Mouse (Mus musculus): ENCODE results near the gene Ndufa11.

Gene Ndufa11

DNA sequence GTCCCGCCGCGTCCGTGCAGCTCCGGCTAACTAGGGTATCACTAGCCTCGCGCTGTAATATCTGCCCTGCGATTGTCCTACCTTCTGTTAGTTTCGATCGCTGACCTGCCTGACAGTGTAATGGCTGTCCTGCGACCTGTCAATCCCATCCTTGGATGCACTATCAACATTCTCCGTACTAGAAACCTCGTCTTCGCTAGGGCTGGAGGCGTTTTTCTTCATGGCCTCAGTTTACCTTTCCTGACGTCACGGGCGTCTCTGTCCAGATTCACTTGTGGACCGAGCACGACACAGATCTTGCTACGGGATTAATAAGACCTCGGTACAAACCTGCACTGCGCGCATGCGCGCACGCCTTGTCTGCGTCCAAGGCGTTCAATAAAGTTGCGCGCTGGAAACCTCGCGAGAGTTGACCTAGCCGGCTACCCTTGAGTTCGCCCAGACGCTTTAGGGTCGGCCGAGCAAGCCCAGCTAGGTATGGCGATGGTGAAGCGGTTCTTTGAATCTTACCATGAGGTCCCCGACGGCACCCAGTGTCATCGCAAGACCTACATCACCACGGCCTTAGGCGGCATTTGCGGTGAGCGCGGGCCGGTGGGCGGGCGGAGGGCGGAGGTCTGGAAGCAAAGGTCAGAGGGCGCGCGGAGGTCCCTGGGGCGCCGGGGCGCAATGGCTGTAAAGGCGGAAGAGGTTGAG is at the start of gene Ndufa11, which contains the start of gene Vmac:
Gene Ndufa11 (plus strand): TSS at position 405 of the 696 bp plus-strand sequence.
Gene Vmac (minus strand): TSS at position 660 of the 696 bp plus-strand sequence.
- DNase-seq (ENCODE audit: low read depth), result peak; percentile 98

DNA sequence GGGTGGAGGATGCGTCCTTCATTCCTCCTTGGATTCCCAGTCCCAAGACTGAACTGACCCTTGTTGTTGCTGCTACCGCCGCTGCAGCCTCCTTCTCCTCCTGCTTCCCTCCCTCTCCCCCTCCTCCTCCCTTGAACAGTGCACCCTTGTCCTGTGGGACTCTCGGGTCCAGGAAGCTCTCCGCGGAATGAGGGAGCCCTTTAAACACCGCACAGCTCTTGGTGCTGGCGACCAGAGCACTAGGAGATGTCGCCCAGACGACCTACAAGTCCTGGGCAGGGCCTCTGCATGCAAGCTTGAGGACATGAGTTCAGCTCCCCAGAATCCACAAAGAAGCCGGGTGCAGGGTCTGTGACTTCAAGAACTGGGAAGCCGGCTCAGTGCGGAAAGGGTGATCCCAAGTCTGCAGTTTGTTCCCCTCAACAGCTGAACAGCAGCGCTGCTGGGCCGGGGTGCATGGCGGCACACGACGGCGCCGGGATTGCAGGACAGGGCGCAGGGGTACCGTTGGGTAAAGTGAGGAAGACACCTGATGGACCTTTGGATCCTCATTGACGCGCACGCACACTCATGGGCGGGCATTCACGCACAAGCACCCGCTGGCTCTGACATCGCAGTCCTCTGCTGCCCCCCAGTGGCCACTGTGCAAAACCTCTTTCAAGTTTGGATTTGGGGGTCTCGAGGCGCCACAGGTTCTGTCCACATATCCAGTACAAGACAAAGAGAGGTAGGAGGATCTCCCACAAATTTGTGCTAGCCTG is 49.0 kb upstream of the Ndufa11 start:
- no peak for DNase-seq (ENCODE audit: low read depth)

DNA sequence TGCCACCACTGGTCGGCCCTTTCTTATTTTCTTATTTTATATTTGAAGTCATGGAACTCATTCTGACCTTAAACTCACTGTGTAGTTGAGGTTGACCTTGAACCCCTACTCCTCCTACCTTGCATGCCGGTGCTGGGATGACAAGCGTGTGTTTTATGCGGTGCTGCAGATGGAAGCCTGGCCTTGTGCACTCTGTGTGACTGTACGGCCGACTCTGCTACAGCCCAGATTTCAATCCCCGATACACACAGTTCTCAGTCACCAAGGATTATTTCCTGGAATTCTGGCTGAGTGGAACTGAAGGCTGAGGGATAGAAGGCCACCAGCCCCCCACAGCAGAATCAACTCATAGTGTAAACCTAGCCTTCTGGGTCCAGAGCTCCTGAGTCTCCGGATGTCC is 47.8 kb upstream of the Ndufa11 start:
- no peak for DNase-seq (ENCODE audit: low read depth)

DNA sequence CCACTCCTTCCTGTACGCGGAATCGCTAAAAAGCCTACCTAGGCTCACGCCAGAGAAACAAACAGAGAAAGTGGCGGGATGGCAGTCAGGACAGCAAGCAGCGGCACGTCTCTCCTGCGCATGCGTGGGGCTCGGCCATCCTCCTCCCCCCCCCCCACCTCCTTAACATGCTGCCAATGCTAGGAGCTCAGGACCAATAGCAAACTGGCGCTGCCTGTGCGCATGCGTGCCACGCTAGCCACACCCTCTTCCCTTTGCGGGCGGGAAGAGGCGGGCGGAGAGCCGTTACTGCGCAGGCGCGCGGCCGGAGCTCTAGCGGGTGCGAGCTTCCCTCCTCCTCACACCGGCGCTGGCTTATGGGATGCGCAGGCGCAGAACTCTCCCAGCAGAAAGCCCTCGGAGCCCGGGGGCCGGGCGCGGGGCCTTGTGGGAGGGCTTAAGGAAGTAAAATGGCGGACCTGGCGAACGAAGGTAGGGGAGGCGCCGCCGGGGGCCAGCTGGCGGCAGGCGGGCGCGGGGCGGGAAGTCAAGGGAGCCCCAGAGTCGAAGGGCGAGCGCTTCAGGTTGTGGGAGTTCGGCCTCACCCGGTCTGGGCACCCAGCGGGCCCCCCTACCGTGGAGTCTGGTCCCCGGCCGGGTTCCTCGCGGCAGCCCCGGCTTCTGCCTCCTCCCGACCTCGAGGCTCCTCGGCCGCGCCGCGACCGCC is 44.5 kb upstream of the Ndufa11 start, which contains the start of gene Ranbp3:
Gene Ranbp3 (plus strand): TSS at position 354 of the 706 bp plus-strand sequence.
- peak; percentile 98 for DNase-seq (ENCODE audit: low read depth)

DNA sequence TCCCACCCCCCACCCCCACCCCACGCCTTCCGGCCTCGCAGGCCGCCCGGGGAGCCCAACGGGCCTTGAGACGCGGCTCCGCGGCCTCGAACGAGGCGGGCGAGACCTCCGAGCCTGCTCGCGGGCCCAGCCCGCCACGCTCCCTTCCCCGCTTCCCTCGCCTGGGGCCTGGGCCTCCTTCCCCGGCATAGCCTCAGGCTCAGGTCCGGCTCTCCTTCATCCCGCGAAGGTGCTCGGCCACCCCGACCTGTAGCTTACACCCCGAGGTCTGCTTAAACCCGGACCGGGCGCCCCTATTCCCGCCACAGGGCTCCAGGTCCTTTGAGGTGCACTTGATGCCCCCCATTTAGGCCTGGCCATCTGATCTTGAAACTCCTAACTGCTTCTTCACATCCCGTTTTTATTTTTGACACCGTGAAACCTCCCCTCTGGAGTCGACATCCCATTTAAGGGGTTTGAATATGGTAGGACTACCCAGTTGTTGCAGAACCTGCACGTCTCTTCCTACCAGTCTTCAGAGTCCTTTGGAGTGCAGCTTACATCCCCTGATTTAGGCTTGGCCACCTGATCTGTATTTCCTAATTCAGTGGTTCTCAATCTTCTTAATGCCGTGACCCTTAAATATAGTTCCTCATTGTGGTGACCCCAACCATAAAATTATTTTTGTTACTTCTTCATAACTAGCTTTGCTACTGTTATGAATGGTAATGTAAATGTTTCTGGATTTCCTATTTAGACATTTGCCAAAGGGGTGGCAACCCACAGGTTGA is 43.7 kb upstream of the Ndufa11 start:
- DNase-seq (ENCODE audit: low read depth), result no peak

DNA sequence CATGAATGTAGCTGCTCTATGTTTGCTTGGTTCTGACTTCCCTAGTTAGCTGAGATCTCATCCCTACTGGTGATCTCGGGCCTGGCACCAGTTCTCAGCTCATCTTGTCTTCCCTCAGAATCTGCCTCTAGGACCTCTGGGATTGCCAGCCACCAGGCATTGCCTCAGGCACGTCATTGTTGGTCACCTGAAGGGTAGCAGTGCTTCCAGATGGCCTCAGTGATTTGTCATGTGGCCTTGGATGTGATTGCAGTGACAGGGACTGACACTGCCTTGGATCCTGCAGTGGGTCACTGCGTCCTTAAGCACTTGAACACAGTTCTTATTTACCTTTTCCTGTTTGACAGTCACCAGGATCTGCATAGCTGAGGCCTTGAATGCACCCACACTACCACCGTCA is 35.8 kb upstream of the Ndufa11 start:
- no peak for DNase-seq (ENCODE audit: low read depth)

DNA sequence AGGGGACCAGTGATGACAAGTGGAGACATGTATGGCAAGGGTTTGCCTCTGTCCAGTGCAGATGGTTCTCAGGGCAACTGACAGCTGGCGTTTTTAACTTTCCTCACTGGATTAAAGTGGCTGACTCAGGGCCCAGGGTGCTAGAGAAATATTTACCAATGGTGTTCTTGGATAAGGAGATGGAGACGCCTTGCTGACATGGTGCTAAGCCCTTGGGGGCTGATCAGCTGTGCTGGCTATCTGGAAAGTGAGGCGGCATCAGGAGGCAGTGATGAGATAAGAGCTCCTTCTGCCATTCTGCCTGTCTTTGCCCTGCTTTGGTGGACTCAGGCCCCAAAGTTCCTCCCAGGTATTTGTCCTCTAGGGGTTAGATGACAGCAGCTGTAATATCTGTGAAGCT is 34.7 kb upstream of the Ndufa11 start:
- DNase-seq (ENCODE audit: low read depth), result no peak

DNA sequence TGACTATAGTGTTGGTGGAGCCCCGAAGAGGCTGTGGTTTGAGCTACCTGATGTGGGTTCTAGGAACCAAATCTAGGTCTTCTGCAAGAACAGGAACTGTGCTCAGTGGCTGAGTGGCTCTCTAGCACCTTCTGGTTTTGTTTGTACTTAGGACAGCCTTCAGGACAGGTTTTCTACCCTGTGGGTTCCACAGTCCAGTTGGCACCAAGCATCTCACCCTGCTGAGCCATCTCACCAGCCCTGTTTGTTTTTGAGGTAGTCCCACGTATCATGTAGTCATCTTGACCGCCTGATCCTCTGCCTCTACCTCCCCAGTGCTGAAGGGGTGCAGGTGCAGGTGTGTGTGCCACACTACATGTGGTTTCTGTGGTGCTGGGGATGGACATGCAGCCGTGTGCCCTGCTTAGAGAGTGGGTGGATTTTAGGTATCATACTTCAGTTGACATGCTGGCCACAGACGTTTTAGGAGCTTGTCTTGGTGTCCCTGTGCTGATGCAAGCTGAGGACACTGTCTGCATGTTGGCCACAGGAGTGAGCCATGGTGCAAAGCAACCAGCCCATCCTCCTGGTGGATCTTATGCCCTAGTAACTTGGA is 33.9 kb upstream of the Ndufa11 start:
- no peak for DNase-seq (ENCODE audit: low read depth)

DNA sequence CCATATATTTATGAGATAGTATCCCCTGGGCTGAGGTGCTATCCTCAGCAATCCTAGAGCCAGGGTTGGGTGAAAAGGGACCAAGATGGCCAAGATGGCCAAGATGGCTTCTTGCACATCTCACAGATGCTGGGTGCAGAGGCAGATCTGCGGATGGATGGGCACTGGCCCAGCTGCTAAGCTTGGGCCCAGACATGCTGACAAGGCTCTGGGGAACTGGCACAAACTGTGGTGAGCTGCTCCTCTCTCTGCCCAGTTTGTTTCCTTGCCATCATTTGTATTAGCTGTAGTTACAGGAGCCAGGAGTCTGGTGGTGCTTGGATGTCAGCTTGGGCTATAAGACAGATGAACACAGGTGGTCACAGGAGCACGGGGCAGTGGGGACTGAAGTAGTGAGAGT is 32.9 kb upstream of the Ndufa11 start:
- no peak for DNase-seq (ENCODE audit: low read depth)

DNA sequence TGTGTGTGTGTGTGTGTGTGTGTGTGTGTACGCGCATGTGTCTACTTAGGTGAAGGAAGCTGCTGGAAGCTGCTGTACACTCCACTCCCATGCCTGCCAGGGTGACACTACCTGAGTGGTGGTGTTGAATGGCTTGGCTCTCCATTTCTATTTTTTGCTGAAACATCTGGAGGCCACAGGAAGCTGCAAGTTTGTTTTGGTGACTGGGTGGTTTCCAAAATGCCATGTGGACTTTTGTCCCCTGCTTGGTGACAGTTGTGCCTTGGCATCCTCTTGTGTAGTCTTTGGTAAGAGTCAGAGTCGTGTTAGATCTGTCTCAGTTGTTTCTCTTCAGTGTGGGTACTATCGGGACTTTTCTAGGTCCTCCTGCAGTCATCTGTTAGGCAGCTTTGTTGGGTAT is 30.8 kb upstream of the Ndufa11 start:
- DNase-seq (ENCODE audit: low read depth), result no peak

DNA sequence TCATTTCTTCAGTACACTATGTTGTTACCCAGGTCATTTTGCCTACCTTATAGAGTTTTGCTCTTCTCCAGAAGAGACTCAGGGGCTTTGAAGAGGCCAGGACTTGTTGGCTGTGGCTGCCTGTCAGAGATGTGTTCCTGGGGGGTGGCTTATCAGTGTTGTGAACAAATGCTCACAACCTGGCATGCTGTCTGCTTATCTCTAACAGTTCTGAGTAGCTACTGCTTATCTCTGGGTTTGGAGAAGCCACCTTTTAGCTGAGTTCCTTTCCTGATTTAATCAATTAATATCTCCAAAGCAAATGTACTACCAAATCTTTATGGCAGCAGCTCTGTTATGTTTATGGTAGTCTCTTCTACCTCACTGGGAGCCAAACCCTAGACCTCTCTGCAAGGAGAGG is 29.5 kb upstream of the Ndufa11 start:
- peak; percentile 60 for DNase-seq (ENCODE audit: low read depth)

DNA sequence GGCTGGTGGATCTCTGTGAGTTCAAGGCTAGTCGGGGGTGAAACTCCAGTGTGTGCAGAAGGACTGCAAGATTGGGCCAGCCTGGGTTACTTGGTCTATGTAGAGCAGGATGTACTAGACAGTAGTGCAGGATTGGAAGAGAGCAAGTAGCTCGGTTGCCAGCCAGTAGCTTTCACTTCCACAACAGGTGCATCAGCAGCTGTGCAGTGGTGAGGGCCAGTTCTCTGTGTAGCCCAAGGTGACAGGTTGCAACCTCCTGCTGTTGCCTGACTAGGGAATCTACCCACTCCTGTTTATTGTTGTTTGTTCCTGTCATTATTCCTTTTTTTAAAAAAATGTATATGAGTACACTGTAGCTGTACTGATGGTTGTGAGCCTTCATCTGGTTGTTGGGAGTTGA is 28.9 kb upstream of the Ndufa11 start:
- no peak for DNase-seq (ENCODE audit: low read depth)

DNA sequence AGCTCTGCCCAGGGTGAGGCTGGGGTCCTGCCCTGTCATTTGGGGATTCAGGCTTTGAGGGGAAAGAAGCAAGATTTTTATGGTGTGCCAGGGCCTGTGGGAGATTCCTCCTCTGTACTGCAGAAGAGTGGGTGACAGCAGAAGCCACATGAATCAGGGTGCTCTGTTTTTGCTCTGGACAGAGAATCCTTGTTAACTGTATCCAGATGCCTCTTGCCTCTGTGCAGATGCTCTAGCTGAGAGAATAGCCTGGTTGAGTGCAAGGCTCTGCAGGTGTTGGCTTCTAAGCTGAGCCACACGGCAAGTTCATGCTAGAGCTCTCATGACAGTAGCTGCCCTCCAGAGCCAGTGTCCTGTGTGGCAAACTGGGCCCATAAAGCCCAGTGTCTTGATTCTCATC is 24.2 kb upstream of the Ndufa11 start:
- DNase-seq (ENCODE audit: low read depth), result no peak

DNA sequence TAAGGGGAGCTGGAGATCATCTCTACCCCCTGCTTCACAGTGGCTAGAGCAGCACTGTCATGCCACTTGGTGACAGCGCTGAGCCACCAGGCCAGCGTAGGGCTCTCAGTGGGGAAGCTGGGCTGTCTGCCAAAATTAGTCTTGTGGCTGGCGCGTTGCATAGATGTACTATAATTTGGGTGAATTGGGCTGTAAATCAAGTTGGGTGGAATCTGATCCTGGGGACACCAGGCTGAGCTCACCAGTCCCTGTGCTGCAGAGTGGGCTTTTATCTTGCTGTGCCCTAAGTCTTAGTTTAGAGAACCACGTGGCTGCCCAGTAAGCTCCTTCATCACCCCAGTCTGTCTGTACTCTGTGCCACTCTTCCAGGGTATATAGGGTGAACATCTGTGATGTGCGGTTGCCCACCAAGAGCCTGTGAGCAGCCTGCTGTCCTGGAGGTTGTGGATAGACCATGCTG is 23.7 kb upstream of the Ndufa11 start:
- DNase-seq (ENCODE audit: low read depth), result no peak

DNA sequence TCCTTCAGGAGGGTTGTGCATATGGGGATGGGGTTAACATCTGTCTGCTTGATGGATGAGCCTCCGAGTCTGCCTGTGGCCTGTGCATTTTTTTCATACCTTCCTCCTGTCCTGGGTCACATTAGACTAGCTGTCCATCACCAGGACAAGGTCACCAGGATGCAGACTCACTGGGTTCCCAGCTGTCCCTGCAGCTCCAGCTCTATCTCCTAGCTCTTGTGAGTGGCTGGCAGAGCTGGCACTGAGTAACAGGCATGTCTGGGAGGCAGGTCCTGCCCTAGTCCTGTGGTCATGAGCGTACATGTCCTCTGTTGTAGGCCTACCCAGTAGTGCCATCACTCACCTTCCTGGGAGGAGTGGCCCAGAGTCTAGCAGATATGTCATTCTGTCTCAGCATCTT is 17.1 kb upstream of the Ndufa11 start:
- no peak for DNase-seq (ENCODE audit: low read depth)

DNA sequence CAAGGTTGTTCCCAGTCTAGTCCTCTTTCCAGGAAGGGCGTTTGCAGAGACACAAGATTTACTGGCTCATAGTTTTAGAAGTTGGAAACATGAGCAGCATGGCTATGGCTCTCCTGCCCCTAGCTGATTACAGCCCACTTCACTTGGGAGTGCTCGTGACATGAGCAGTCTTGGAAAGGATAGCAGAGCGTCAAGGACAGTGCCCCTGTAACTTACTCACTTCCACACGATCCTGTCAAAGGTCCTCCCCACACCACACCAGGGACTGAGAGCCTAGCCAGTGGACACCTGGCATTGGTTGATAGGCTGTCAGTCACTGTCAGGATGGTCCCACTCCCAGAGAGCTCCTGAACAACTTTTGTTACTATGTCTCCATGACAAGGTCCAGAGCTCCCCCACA is 14.5 kb upstream of the Ndufa11 start:
- no peak for DNase-seq (ENCODE audit: low read depth)

DNA sequence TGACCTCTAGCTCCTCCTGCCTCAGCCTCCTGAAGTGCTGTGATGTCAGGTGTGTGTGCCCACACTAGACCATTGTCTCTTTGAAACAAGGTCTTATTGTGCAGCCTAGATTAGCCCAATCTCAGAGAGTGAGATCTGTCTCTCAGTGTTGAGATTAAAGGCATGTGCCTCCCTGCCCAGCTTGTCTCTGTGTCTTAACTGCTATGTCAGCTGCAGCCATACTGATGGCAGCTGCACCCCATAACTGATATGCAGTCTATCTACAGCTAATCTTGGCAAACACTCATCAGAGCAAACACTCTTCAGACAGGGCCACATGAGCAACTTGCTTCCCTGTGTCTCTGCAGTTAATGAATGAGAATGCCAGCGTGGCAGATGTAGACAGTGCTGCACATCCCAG is 11.1 kb upstream of the Ndufa11 start:
- DNase-seq (ENCODE audit: low read depth), result no peak

DNA sequence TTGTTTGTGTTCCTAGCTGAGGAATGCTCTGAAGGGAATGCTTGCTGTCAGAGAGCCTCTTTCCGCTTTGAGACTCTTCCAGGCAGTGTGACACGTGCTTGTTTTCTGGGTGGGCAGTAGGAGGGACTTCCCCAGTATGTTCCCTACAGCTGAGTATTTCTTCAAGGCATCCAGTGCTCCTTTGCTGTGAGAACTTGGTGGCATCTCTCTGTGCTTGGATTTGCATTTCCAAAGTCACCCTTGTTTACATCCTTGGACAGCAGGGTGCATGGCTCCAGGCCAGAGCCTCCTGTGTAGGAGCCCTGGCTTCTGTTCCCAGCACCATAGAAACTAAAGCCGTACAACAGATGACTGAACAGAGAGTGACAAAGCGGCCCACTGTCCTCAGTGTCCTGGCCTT is 8.9 kb upstream of the Ndufa11 start:
- no peak for DNase-seq (ENCODE audit: low read depth)

DNA sequence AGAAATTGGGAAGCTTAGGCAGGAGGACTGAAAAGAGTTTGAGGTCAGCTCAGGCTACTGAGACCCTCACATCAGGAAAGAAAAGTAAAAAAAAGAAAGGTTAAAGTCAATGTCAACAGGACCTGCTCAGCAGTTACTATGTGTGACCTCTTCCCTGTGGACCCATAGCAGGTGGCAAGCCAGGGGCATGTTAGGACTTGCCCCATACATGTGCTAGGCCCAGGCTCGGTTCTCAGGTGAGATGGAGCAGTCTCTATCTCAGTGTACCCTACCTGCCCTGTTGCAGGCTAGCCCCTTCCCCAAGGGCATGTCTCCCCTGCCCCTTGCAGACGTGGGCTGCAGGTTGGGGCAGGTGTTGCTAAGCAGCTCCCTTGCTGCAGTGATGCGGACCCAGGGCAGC is 7.9 kb upstream of the Ndufa11 start:
- no peak for DNase-seq (ENCODE audit: low read depth)

DNA sequence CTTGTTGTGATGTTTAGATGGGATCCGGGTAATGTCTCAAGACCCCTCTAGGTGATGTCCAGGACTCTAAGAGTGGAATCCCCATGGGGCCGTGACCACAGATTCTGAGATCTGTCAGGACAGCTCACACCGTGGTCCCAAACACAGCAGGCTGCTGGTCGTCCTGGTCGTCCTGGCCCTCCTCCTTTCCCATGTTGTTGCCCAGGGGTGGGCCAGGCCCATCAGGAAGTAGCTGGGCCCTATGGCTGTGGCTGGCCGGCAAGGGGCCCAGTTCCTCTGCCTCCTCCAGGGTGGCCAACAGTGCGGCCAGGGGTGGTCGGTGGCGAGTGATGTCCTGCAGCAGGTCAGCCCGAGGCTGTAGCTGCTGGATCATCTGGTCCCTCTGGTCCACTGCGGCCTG is 2.2 kb upstream of the Ndufa11 start:
- DNase-seq (ENCODE audit: low read depth), result no peak

DNA sequence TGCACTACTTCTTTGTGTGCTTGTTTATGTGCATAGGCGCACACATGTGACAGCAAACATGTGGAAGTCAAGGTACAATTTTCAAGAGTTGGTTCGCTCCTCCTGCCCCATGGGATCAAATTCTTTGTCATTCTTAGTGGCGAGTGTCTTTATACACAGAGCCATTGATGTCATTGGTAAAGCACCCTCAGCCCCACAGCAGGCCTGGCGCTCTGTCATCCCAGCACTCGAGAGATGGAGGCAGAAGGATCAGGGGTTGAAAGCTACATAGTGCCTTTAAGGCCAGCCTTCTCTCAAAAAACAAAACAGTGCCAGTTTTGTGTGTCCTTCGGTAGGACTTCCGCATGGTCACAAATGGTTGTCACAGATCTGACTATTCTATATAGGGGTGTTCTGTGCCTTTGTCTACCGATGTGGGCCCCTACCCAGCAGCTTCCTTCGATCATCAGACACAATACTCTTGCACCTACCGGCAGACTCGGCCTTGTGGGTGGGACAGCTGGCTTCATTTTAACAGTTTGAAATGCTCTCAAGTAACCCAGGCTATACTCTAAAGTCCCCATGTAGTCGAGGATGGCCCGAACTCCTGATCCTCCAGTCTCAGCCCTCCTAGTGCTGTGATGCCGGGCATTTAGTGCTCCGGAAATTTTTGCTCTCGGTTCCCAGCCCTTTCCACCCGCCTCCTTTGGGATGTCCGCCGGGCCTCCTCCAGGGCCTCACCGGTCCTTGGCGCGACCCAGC is 1.5 kb upstream of the Ndufa11 start:
- DNase-seq (ENCODE audit: low read depth), result no peak

Measured in c-Kit-positive CD71-positive TER-119-negative erythroid progenitor cells, embryonic 14.5 days (primary cell).